Mouse (Mus musculus) inflammation-experienced regulatory T-cells, adult 6 months (primary cell): ENCODE results near the gene Pacs2. TPM values are rescaled to one million over a fixed set of nuclear protein-coding genes. Genes with fewer than 3 reads are reported as not detected.

ENCODE experiments used
- polyA plus RNA-seq, 3 experiments: library from polyadenylated mRNA; unstranded; fragments of 100-300 nt; shearing (Covaris generic); gene quantifications; one replicate each; pipeline ENCODE4 v1.2.1; 2017

Gene Pacs2
- polyA plus RNA-seq, 3 experiments from 2014 or later = 5.0 to 8.6 (median 6.8) TPM

Other genes starting within 250 kb of the Pacs2 start
- not detected for gene Ahnak2, start 211.9 kb upstream of the Pacs2 start, polyA plus RNA-seq
- gene Clba1, start 205.6 kb upstream of the Pacs2 start, polyA plus RNA-seq = under 1 TPM in 2 of 3 experiments, not detected in 1; 0.33 to 0.50 TPM
- 10 to 100 TPM; 67.6 to 86.3 (median 83.9) TPM for gene Cdca4, start 185.1 kb upstream of the Pacs2 start, polyA plus RNA-seq
- 10 to 100 TPM; 71.4 to 79.0 (median 77.8) TPM for gene Gpr132, start 146.3 kb upstream of the Pacs2 start, polyA plus RNA-seq
- under 1 TPM; 0.39 to 0.59 (median 0.50) TPM for gene Jag2, start 84.7 kb upstream of the Pacs2 start, polyA plus RNA-seq
- 10 to 100 TPM; 33.0 to 42.6 (median 40.7) TPM for gene Nudt14, start 72.4 kb upstream of the Pacs2 start, polyA plus RNA-seq
- 1 to 10 TPM; 7.2 to 8.8 (median 7.3) TPM for gene Btbd6, start 38.0 kb upstream of the Pacs2 start, polyA plus RNA-seq
- gene Brf1, start 13.8 kb upstream of the Pacs2 start, polyA plus RNA-seq = 10 to 100 TPM; 20.2 to 32.0 (median 30.5) TPM
- under 1 TPM in 1 of 3 experiments, not detected in 2; 0.30 TPM for gene Tex22, start 60.0 kb downstream of the Pacs2 start, polyA plus RNA-seq
- gene Mta1, start 83.8 kb downstream of the Pacs2 start, polyA plus RNA-seq = 10 to 100 TPM; 12.1 to 15.0 (median 13.8) TPM
- gene Crip2, start 125.7 kb downstream of the Pacs2 start, polyA plus RNA-seq = 10 to 100 TPM in 1 of 3 experiments, 1 to 10 TPM in 2; 4.9 to 10.4 (median 6.0) TPM
- gene Crip1, start 131.8 kb downstream of the Pacs2 start, polyA plus RNA-seq = 1,000 to 10,000 TPM in 1 of 3 experiments, 100 to 1,000 TPM in 2; 839 to 2,286 (median 900) TPM
- gene Tedc1, start 141.9 kb downstream of the Pacs2 start, polyA plus RNA-seq = 10 to 100 TPM in 1 of 3 experiments, 1 to 10 TPM in 1, under 1 TPM in 1; 0.90 to 12.3 (median 3.1) TPM
- gene Tmem121, start 171.4 kb downstream of the Pacs2 start, polyA plus RNA-seq = under 1 TPM in 1 of 3 experiments, not detected in 2; 0.23 TPM